Mouse (Mus musculus) forebrain, embryonic 14.5 days (tissue): ENCODE measurements at regions not wholly inside any gene's neighbourhood (a gene's known extent, or its start where the extent isn't known, plus 50 kb on each side); places are given as distances from the start of the nearest gene placed in this dataset.

Experiments used
- ATAC-seq: fragments of 200-750 bp; cut with Nextera tagmentation; 2 replicates; pipeline ENCODE4 v1.8.0; 2017; ENCODE audit warnings: mild to moderate bottlenecking, moderate library complexity
- DNase-seq: peaks from one replicate; pipeline ENCODE4 v3.0.0-alpha.2; 2015; ENCODE audit warnings: low spot score
- H3K27ac ChIP-seq: fragments of 300-500 bp; sonication (generic); 2 replicates; pipeline ENCODE4 v1.5.1; 2014; ENCODE audit warnings: low read depth, mild to moderate bottlenecking, control low read depth, low read length, moderate library complexity
- H3K27me3 ChIP-seq: fragments of 300-500 bp; sonication (generic); replicated peaks from 2 replicates; pipeline ENCODE4 v1.6.1; 2014; ENCODE audit warnings: low read length, control low read depth, mixed read lengths; ENCODE audit not compliant: control insufficient read depth, insufficient read depth
- H3K36me3 ChIP-seq: fragments of 300-500 bp; sonication (generic); 2 replicates; pipeline ENCODE4 v1.6.1; 2014; ENCODE audit warnings: low read length, control low read depth; ENCODE audit not compliant: control insufficient read depth, insufficient read depth
- H3K4me1 ChIP-seq: fragments of 300-500 bp; sonication (generic); 2 replicates; pipeline ENCODE4 v1.6.1; 2014; ENCODE audit warnings: antibody characterized with exemption, low read length, control low read depth; ENCODE audit not compliant: control insufficient read depth, insufficient read depth
- H3K4me2 ChIP-seq: fragments of 300-500 bp; sonication (generic); 2 replicates; pipeline ENCODE4 v1.6.1; 2014; ENCODE audit warnings: mild to moderate bottlenecking, control low read depth, low read length
- H3K4me3 ChIP-seq: fragments of 300-500 bp; sonication (generic); 2 replicates; pipeline ENCODE4 v1.5.1; 2014; ENCODE audit warnings: low read depth, low read length, control low read depth
- H3K9ac ChIP-seq: fragments of 300-500 bp; sonication (generic); 2 replicates; pipeline ENCODE4 v1.6.1; 2014; ENCODE audit warnings: mild to moderate bottlenecking, low read length, control low read depth, moderate library complexity
- H3K9me3 ChIP-seq: fragments of 300-500 bp; sonication (generic); replicated peaks from 2 replicates; pipeline ENCODE4 v1.6.1; 2016; ENCODE audit warnings: low read length, control low read depth, mixed read lengths; ENCODE audit not compliant: control insufficient read depth
- WGBS: fragments of 180-500 bp; shearing (Covaris S2); extraction: QIAGEN DNeasy Blood & Tissue Kit; methylation state at CpG from one replicate; pipeline ENCODE4 v1.1.7; 2014; 5-methylcytosine and 5-hydroxymethylcytosine counted together

GRCm38 (mm10) chr2:10937405-10937804 is 234.5 kb upstream of the Prkcq start:
- no peak overlapping the region for H3K4me3 ChIP-seq
- ATAC-seq (no peak), DNase-seq (no peak)

GRCm38 (mm10) chr2:10965224-10965623 is 206.7 kb upstream of the Prkcq start:
- H3K9me3 ChIP-seq: no peaks in the 10 kb centered on the region
- no peak overlapping the region for H3K4me3 ChIP-seq
- DNase-seq (no peak), ATAC-seq (no peak)
- H3K27ac ChIP-seq: no peak overlapping the region
- no peak overlapping the region for H3K9ac ChIP-seq
- H3K27me3 ChIP-seq: no peaks in the 10 kb centered on the region
- H3K4me1 ChIP-seq: peaks cover 3% of the 10 kb centered on the region
- no peaks in the 10 kb centered on the region for H3K36me3 ChIP-seq
- H3K4me2 ChIP-seq: no peak overlapping the region
- WGBS: 85% methylated on average over 7 of the region's 7 CpGs

More at GRCm38 (mm10) chr2:10937405-10937804, 234.5 kb upstream of the Prkcq start:
- Histone ChIP-seq H3K27ac (no peak overlapping the region), H3K27me3 (no peaks in the 10 kb centered on the region), H3K36me3 (no peaks in the 10 kb centered on the region), H3K4me2 (no peak overlapping the region), H3K9me3 (no peaks in the 10 kb centered on the region), H3K9ac (no peak overlapping the region), H3K4me1 (no peaks in the 10 kb centered on the region)
- 78% methylated on average over 1 of the region's 1 CpGs for WGBS

- DNase-seq (no peak), ATAC-seq (no peak)
- H3K27me3 ChIP-seq: no peaks in the 10 kb centered on the region
- H3K4me3 ChIP-seq: no peak overlapping the region
- H3K36me3 ChIP-seq: no peaks in the 10 kb centered on the region
- no peak overlapping the region for H3K9ac ChIP-seq
- 81% methylated on average over 2 of the region's 2 CpGs for WGBS
- H3K4me2 ChIP-seq: no peak overlapping the region
- peaks cover 3% of the 10 kb centered on the region for H3K4me1 ChIP-seq
- no peaks in the 10 kb centered on the region for H3K9me3 ChIP-seq
- H3K27ac ChIP-seq: no peak overlapping the region
Measured at GRCm38 (mm10) chr2:10966891-10967290, 205.0 kb upstream of the Prkcq start.

- no peaks in the 10 kb centered on the region for H3K36me3 ChIP-seq
- H3K4me1 ChIP-seq: peaks cover 3% of the 10 kb centered on the region
- H3K27ac ChIP-seq: no peak overlapping the region
- peak overlapping the region; percentile 41 for H3K4me2 ChIP-seq
- no peaks in the 10 kb centered on the region for H3K27me3 ChIP-seq
- H3K9me3 ChIP-seq: no peaks in the 10 kb centered on the region
- ATAC-seq (peak; percentile 72), DNase-seq (peak; percentile 64)
- H3K9ac ChIP-seq: peak overlapping the region; percentile 35; the same call in 1 of the 2 replicates
- WGBS: 20% methylated on average over 10 of the region's 10 CpGs
- no peak overlapping the region for H3K4me3 ChIP-seq
Measured at GRCm38 (mm10) chr2:10969111-10969689, 202.7 kb upstream of the Prkcq start.

GRCm38 (mm10) chr2:10972051-10972450 is 199.9 kb upstream of the Prkcq start:
- WGBS: 71% methylated on average over 3 of the region's 3 CpGs
- H3K4me2 ChIP-seq: no peak overlapping the region
- H3K9me3 ChIP-seq: no peaks in the 10 kb centered on the region
- no peak overlapping the region for H3K27ac ChIP-seq
- DNase-seq: no peak
- no peak overlapping the region for H3K9ac ChIP-seq
- ATAC-seq: no peak
- no peaks in the 10 kb centered on the region for H3K27me3 ChIP-seq
- H3K4me3 ChIP-seq: no peak overlapping the region
- peaks cover 3% of the 10 kb centered on the region for H3K4me1 ChIP-seq
- H3K36me3 ChIP-seq: no peaks in the 10 kb centered on the region

- Histone ChIP-seq H3K9ac (no peak overlapping the region), H3K4me1 (no peaks in the 10 kb centered on the region), H3K36me3 (no peaks in the 10 kb centered on the region), H3K4me2 (no peak overlapping the region), H3K27me3 (no peaks in the 10 kb centered on the region), H3K4me3 (no peak overlapping the region), H3K27ac (no peak overlapping the region), H3K9me3 (no peaks in the 10 kb centered on the region)
- ATAC-seq: no peak
- 73% methylated on average over 5 of the region's 5 CpGs for WGBS
- no peak for DNase-seq
Measured at GRCm38 (mm10) chr2:10978772-10979171, 193.1 kb upstream of the Prkcq start.

- no peaks in the 10 kb centered on the region for H3K36me3 ChIP-seq
- H3K9ac ChIP-seq: no peak overlapping the region
- DNase-seq (peak; percentile 65), ATAC-seq (no peak)
- no peaks in the 10 kb centered on the region for H3K9me3 ChIP-seq
- no peak overlapping the region for H3K4me2 ChIP-seq
- no peak overlapping the region for H3K4me3 ChIP-seq
- WGBS: 49% methylated on average over 7 of the region's 7 CpGs
- no peaks in the 10 kb centered on the region for H3K4me1 ChIP-seq
- no peaks in the 10 kb centered on the region for H3K27me3 ChIP-seq
- H3K27ac ChIP-seq: no peak overlapping the region
Measured at GRCm38 (mm10) chr2:10986101-10986500, 185.8 kb upstream of the Prkcq start.

- H3K9ac ChIP-seq: no peak overlapping the region
- no peak overlapping the region for H3K4me3 ChIP-seq
- DNase-seq (no peak), ATAC-seq (no peak)
- no peaks in the 10 kb centered on the region for H3K4me1 ChIP-seq
- no peaks in the 10 kb centered on the region for H3K9me3 ChIP-seq
- no peak overlapping the region for H3K27ac ChIP-seq
- H3K36me3 ChIP-seq: no peaks in the 10 kb centered on the region
- 87% methylated on average over 7 of the region's 7 CpGs for WGBS
- H3K27me3 ChIP-seq: no peaks in the 10 kb centered on the region
- no peak overlapping the region for H3K4me2 ChIP-seq
Measured at GRCm38 (mm10) chr2:10990043-10990728, 181.7 kb upstream of the Prkcq start.

GRCm38 (mm10) chr2:10998798-10999197 is 173.1 kb upstream of the Prkcq start:
- 36% methylated on average over 1 of the region's 1 CpGs for WGBS
- no peak for ATAC-seq
- H3K27me3 ChIP-seq: no peaks in the 10 kb centered on the region

More at GRCm38 (mm10) chr2:10998798-10999197, 173.1 kb upstream of the Prkcq start:
- Histone ChIP-seq H3K4me1 (peaks cover 3% of the 10 kb centered on the region; the same call in 1 of the 2 replicates), H3K4me2 (no peak overlapping the region), H3K36me3 (no peaks in the 10 kb centered on the region), H3K9me3 (no peaks in the 10 kb centered on the region), H3K4me3 (no peak overlapping the region), H3K9ac (no peak overlapping the region), H3K27ac (no peak overlapping the region)
- DNase-seq: no peak
